ENCODE assay signal across 26 mouse cellular contexts in the genomic region with DNA sequence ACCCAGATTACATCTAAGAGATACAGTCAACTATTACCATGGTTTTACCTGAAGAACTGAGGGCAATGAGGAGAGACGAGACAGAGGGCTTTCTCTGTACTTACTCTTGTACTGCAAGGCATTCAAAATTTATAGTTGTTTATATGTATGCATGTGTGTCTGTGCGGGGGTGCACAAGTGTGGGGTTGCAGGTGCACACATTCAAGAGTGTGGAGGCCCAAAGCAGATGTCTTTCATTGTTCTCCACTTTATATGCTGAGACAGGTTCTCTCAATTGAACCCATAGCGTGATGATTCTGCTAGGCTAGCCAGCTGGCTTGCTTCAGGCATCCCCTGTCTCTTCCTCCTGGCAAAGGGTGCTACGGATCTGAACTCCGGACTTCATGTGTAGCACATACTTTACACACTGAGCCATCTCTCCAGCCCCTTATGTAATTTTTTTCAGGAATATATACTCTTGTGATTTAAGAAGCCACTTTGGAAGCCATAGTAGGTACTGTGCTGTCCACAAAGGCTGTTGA. TPM values are rescaled to one million over a fixed set of nuclear protein-coding genes. Genes with fewer than 3 reads are reported as not detected.
"Had no signal": no experiment of that assay in that cellular context is flagged by ENCODE, and none has a peak within 500 bp of the region (broad histone marks: within the 10 kb centered on the region; RNA-seq: fewer than 3 reads in every experiment).

No protein-coding gene starts in this region.

- H3K36me3 ChIP-seq: limb, embryonic 12.5 days; limb, embryonic 15.5 days; lung, embryonic 15.5 days had no signal

- DNase-seq: kidney, adult 18-20 months; kidney, adult 9 months; kidney, postnatal 14 days; kidney, postnatal 4 days; left cerebral cortex, postnatal 4 days; liver, postnatal 0 days; lung, postnatal 10 days; lung, postnatal 4 days; midbrain, embryonic 14.5 days had no signal

- ATAC-seq: intestine, embryonic 16.5 days; liver, postnatal 0 days had no signal

- H3K4me2 ChIP-seq: limb, embryonic 12.5 days; limb, embryonic 15.5 days; liver, embryonic 11.5 days; lung, embryonic 15.5 days; midbrain, embryonic 11.5 days had no signal

- H3K4me1 ChIP-seq: limb, embryonic 12.5 days; limb, embryonic 15.5 days; lung, embryonic 15.5 days had no signal

- H3K9me3 ChIP-seq: limb, embryonic 12.5 days; limb, embryonic 15.5 days; lung, embryonic 15.5 days had no signal

- H3K27me3 ChIP-seq: limb, embryonic 12.5 days; limb, embryonic 15.5 days; lung, embryonic 15.5 days had no signal

- H3K27ac ChIP-seq: limb, embryonic 12.5 days; limb, embryonic 15.5 days; liver, embryonic 14.5 days; lung, embryonic 15.5 days; stomach, postnatal 0 days had no signal

- H3K4me3 ChIP-seq: limb, embryonic 12.5 days; limb, embryonic 15.5 days; lung, embryonic 15.5 days had no signal

- H3K9ac ChIP-seq: limb, embryonic 12.5 days; limb, embryonic 15.5 days; liver, embryonic 14.5 days; liver, postnatal 0 days; lung, embryonic 15.5 days had no signal

RNA-seq across cellular contexts. Expression of gene Cd8a, which starts 2.1 kb away (rescaled TPM):
- total RNA-seq: layer of hippocampus, adult 18-20 months; layer of hippocampus, postnatal 14 days; left cerebral cortex, postnatal 14 days; left cerebral cortex, postnatal 4 days; megakaryocyte progenitor cell, adult 5-6 weeks; megakaryocyte-erythroid progenitor cell, adult 5-6 weeks; midbrain, postnatal 0 days had no signal
- polyA plus RNA-seq: intestine, embryonic 16.5 days; limb, embryonic 15.5 days; liver, embryonic 11.5 days; liver, embryonic 14.5 days; midbrain, embryonic 11.5 days; midbrain, embryonic 14.5 days; midbrain, postnatal 0 days; neural tube, embryonic 11.5 days; neural tube, embryonic 14.5 days; stomach, postnatal 0 days had no signal

RNA-seq across cellular contexts. Expression of gene Cd8b1, which starts 48.6 kb away (rescaled TPM):
- total RNA-seq: layer of hippocampus, adult 18-20 months; layer of hippocampus, postnatal 14 days; left cerebral cortex, adult 8-10 months; left cerebral cortex, postnatal 14 days; left cerebral cortex, postnatal 4 days; megakaryocyte progenitor cell, adult 5-6 weeks; megakaryocyte-erythroid progenitor cell, adult 5-6 weeks; midbrain, postnatal 0 days had no signal
- polyA plus RNA-seq: intestine, embryonic 16.5 days; limb, embryonic 12.5 days; limb, embryonic 15.5 days; liver, embryonic 11.5 days; liver, embryonic 14.5 days; liver, postnatal 0 days; midbrain, embryonic 11.5 days; midbrain, embryonic 14.5 days; midbrain, postnatal 0 days; neural tube, embryonic 11.5 days; neural tube, embryonic 14.5 days; stomach, postnatal 0 days had no signal

RNA-seq across cellular contexts. Expression of gene Smyd1, which starts 49.1 kb away (rescaled TPM):
- total RNA-seq: megakaryocyte progenitor cell, adult 5-6 weeks; megakaryocyte-erythroid progenitor cell, adult 5-6 weeks had no signal
